Mouse (Mus musculus) left cerebral cortex, adult 8-10 months (tissue): ENCODE data around the gene Slc16a4. TPM values are rescaled to one million over a fixed set of nuclear protein-coding genes. Genes with fewer than 3 reads are reported as not detected.

Source experiments
- DNase-seq, 2 experiments: peaks; one replicate each; pipeline ENCODE4 v3.0.0; 2022; ENCODE audit warnings: low spot score in 2 of 2
- total RNA-seq, 4 experiments: library from RNA; stranded (reverse); gene quantifications; 2 replicates each; pipeline ENCODE4 v1.2.4; 2022

Slc16a4 gene
- total RNA-seq, result 1 to 10 TPM; 1.3 to 1.9 (median 1.7) TPM

DNA sequence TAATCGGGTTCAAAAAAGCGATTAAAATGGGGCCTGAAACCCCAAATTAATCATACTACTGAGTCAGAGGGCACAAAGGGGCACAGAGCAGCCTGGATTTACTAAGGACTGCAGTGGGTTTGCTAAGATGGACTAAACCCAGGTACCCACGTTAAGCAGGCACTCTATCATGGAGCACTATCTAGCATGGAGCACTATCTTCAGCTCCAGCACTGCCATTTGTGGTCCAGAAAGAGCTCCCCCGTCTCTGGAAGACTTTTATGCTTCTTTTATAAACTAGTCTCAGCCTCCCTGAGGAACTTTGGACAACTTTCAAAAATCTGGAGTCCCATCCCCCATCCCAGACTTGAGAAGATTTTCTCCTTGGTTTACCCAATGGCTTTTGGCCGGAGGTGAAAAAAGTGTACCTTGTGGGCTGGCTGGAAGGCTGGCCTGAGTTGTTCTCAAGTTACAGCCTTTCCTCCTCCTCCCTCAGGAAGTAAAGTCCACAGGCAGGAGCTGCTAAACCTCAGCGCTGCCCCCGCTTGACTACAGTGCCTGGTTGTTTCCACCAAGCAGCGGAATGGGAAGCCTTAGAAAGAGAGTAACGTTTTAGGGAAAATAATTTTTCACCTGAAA lies at the start of gene Slc16a4:
Gene Slc16a4 (plus strand): TSS at position 467 of the 618 bp plus-strand sequence.
- no peak for DNase-seq

DNA sequence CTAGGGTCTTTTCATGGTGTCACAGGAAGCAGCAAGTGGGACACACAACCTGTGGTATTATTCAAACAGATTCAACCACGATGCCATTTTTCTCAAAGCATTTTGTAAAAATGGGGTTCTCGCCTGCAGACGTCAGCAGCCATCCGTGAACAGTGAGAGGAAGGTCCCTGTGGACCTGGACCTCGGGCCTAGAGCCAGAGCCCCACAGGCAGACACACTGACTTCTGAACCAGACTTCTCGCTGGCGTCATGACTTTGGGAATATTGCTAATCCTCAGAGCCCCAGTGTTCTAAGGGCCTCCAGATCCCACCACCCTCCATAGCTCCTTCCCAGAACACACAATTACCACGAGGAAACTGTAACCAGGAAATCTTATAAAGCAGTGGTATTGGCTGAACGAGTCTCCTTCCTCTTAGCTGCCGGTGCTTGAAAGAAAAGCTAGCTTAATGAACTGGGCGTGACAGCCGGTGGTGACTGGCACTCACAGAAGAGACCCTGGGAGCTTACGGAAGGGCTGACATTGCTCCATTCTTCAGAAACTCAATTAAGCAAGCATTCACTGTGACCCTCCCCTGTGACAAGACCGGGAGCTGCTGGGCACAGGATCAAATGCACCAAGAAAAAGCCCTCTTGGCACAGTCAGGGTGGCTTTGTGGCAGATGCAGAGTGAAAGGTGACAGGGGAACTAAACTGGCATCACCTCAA lies 49.5 kb upstream of the Slc16a4 start:
- DNase-seq, result no peak

DNA sequence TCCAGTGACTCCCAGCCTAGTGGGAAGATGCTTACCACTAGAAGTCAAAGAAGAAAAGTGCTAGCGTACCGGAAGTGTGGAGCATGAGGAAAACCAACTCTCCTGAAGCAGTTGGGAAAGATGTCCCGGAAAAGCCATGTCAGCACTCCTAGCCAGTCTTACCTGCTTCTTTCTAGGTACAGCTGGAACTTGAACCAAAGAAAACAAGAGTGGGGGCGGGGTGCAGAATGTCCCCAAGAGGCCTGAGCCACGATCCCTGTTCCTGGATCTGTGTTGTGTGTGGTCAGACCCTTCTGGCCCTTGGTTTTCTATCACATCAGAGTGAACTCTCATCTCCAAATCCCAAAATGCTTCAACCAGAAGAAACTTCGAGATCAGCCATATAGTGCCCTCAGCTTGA lies 44.2 kb upstream of the Slc16a4 start:
- no peak for DNase-seq

DNA sequence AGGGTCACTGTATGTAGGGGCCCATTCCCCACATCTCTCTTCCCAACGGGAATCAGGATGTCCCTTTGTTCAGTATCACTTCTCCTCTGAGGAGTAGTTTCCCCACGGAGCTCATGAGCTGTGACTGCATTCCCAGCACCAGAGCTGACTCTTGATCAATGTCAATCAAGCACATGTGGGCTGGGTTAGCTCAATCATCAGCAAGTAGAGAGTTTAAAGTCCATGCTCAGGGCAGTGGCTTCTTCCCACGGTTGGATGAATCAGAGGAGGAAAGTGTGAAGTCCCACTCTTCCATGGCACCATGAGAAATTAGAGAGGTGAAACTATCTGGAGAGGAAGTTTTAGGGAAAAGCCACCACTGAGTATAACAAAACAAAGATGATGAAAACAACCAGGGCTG lies 42.0 kb upstream of the Slc16a4 start:
- no peak for DNase-seq

GRCm38 (mm10) chr3:107250320-107250719 lies 40.7 kb upstream of the Slc16a4 start:
- no peak for DNase-seq

- DNase-seq, result no peak
These were observed 39.0 kb upstream of the Slc16a4 start for GRCm38 (mm10) chr3:107252035-107252434.

DNA sequence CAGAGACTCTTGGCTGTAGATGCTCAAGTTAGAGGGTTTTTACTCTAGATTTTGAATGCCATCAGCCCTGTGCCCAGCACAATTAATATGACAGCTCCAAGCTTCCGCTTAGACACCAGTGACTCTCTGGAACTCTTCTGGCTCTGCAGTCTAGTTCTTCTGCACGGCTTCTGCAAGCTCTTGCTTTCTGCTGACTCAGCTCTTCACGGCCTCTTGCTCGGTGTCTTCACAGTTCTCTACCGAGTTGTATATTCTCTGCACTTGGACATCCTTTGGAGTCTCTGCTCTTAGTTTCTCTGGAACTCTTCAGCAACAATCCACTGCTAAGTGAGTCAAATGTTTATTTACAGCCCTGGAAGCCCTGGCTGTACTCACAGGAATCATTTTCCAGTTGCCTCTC lies 37.1 kb upstream of the Slc16a4 start:
- DNase-seq, result no peak

- no peak for DNase-seq
These were observed 35.0 kb upstream of the Slc16a4 start for GRCm38 (mm10) chr3:107255992-107256391.

DNA sequence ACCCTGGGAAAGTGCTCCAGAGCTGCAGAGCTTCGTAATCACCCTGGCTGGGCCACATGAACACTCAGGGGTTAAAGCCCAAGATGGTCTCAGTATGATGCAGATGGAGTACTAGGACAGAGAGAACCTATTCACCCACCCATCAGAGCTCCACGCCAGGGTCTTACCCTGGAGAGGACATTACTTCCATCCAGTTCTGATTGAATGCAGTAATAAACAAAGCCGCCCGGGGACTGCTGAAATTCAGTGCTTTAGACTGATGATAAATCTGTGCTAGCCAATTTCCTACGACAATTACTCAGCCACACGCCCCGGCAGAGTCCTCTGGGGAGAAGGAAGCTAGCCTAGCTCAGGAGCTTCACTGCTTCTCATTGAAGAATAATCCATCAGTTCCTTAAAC lies 34.3 kb upstream of the Slc16a4 start:
- no peak for DNase-seq

DNA sequence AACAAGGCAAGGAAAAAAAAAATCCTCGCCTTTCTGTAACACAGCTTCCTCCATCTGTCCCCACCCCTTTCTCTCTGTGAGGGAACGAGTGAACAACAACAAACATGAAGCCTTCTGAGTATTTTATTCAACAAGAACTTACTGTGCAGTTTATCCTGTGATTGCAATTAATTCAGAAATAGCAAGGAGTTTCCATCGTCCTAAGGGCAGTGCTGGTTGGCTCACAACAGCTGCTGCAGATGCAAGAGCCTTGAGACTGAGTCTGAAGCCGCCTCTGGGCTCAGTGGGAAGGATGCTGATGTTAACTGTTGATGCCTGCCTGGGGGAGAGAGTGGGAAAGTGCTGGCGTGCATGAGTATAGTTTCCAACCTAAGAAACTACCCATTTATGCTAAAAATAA lies 33.1 kb upstream of the Slc16a4 start:
- no peak for DNase-seq

- peak in 1 of 2 experiments; percentile 28 for DNase-seq
These were observed 29.8 kb upstream of the Slc16a4 start for GRCm38 (mm10) chr3:107260956-107261850.

DNA sequence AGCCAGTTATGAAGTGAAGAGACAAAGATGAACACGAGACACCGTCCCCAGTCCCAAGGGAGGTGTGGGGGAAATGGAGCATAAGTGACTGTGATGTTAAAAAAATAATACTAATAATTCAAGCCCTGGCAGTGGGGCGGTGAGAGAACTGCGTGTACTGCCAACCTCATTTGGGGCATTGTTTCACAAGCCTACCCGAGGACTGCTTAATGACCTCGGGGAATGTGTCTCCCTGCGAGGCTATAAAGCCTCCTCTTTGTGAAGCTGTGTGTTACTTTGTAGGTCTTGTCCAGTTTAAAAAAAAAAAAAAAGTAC lies 29.2 kb upstream of the Slc16a4 start:
- no peak for DNase-seq

- DNase-seq, result no peak
These were observed 24.1 kb upstream of the Slc16a4 start for GRCm38 (mm10) chr3:107266814-107267345.

DNA sequence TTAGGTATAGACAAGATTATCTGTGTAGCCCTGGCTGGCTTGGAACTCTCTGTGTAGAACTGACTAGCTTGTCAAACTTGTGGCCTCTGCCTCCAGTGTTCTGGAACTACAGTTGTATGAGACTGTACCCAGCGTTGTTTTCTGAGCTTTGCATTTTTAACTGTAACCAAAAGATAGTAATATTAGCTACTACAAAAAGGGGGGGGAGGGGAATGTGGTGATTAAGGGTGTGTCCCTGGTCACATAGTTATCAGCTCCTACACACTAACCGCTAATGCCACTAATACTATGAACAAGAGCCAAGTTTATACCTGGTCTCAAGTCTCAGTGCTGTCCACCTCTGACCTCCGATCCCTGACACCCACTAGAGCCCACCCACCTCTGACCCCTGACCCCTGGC lies 18.6 kb upstream of the Slc16a4 start:
- no peak for DNase-seq

DNA sequence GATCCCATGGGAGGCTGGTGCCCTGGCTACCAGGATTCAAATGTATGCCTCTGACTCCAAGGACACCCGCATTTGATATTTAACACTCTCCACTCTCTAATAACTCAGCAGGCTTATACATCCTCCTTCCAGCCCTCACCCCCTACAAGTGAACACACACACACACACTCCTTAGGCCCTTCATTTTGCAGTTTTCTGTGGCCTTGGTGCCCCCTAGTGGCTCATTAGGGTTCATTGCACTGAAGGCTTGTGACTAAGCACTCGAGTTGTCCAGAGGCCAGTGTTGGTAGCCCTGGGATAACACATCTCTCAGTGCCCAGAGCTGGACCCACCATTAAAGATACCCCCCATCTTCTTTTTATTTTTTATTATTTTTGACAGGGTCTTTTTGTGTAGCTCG lies 17.2 kb upstream of the Slc16a4 start:
- peak in 1 of 2 experiments; percentile 52 for DNase-seq

DNA sequence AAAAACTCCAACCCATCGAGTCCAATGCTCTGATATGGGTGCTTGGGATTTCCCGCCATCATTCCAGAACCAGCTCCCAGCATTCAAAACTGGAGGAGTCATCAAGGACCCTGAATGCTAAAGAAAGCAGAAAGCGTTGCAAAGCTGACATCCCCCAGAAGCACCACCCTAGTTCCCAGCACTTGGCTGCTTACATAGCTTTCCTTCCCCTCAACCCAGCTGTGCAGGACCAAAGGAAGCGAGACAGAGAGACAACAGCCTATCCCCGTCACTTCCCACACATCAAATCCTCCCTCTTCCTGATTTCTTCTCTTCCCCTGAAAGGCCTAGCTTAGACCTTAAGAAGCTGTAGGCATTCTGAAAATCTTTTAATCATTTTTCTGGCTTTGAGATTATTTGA lies 15.7 kb upstream of the Slc16a4 start:
- DNase-seq, result no peak

DNA sequence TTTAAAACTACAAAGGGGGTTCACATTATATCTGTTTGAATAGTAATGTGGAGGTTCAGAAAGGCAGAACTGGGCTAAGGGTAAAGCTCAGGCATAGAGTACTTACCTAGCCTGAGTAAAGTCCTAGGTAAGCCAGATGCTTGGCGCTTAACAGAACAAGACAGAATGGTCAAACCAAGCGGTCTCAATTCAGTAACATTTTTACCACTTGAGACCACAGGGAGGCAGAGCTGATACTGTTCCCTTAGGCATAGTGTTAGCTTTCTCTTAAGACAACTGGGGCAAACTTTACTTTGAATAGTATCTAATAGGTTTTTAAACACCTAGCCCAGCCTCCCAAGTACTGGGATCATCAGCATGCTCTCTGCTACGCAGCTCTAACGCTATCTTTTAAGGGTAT lies 15.0 kb upstream of the Slc16a4 start:
- DNase-seq, result no peak

- no peak for DNase-seq
These were observed 14.4 kb upstream of the Slc16a4 start for GRCm38 (mm10) chr3:107276626-107277025.

DNA sequence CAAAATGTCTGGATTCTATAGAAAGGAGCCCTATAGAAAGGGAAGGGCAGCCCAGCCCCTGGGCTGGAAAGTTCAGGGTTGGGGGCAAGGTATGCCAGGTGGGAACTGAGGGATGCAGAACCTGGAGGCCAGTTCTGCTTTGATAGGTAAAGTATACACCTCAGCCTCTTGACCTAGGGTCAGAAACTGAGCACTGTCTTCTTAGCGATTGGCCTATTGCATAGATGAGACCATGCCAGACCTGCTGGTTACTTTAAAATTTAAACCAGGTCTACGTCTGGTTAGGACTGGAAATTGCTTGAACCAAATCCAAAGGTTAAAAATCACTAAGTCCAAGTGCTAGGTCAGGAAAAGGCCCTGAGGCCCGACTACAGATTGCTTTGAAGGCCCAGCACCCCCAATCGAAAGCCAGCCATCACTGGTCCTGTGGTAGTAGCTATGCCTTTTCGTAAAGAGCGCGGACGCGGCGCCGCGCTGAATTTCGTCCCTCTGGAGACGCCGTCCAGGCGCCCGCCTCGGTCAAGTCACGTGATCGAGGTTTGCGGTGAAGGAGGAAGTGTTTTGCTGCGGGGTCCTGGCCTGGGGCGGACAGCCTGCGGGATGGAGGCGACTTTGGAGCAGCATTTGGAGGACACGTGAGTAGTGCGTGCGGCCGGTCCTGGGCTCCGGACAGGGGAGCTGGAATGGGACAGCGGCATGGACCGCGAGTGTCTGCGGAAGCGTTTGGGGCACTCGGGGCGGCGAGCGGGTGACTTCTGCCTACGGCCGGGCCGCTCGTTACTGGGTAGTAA lies 12.4 kb upstream of the Slc16a4 start, which contains the start of gene Lamtor5:
Gene Lamtor5 (plus strand): TSS at position 380 of the 791 bp plus-strand sequence.
- DNase-seq, result peak; percentile 90 to 94

GRCm38 (mm10) chr3:107286123-107286522 lies 4.9 kb upstream of the Slc16a4 start:
- no peak for DNase-seq

- DNase-seq, result no peak
These were observed 3.7 kb upstream of the Slc16a4 start for GRCm38 (mm10) chr3:107287346-107287745.
